Comparison of ENCODE assay signal across 8 mouse cellular contexts in the genomic region with DNA sequence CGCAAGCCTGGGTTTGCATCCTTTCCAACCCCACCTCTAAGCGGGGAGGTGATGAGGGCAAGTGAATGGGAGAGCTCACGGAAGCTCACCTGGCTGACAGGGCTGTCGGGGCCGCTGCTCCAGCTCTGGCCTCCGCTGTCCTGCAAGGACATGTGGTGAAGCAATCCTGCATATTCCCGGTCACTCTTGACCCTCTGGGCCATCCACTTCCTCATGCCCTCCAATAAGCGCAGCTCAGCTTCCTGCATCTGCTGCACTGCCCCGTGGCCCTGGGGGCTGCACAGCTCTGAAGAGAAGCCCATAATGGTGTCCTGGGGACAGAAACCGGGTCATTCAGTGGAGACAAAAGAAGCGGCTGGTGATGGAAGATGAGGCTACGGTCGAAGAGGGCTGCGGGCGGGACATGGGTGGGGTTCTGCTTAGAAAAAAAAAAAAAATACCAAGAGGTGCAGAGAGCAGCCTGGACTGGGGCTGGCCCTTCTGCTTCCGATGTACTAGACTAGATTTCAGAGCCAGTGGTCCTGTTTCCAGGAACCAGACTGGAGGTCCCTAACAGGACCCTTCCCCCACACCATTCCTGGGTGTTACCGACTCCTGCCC. TPM values are rescaled to one million over a fixed set of nuclear protein-coding genes. Genes with fewer than 3 reads are reported as not detected.
DNase-seq lines count a peak whose midpoint lies in the region; ATAC-seq and TF ChIP-seq lines count a peak whose summit lies in the region.

No protein-coding gene starts in this region.

- peak; percentile 26 for DNase-seq in forebrain, embryonic 10.5 days (ENCODE audit: extremely low spot score, low spot score)
- DNase-seq in hindbrain, postnatal 0 days (ENCODE audit: low spot score) = no peak
- DNase-seq in lung, postnatal 0 days (ENCODE audit: low spot score) = peak; percentile 43
- peak; percentile 39 for DNase-seq in splenic B cell, adult 2 months (ENCODE audit: low read depth, low spot score)
- DNase-seq in cerebellum, adult 9-10 months = no peak
- DNase-seq in left cerebral cortex, postnatal 10 days (ENCODE audit: extremely low spot score in 1 of 2, low spot score in 2 of 2) = no peak

- peak overlapping the region; percentile 81 for H3K27ac ChIP-seq in forebrain, embryonic 10.5 days
- no peak overlapping the region for H3K27ac ChIP-seq in forebrain, embryonic 15.5 days (replicated peaks)
- peak overlapping the region; percentile 79 for H3K27ac ChIP-seq in embryonic facial prominence, embryonic 13.5 days
- no peak overlapping the region for H3K27ac ChIP-seq in hindbrain, postnatal 0 days
- peak overlapping the region; percentile 90 for H3K27ac ChIP-seq in lung, postnatal 0 days (ENCODE audit: low read length)

- peaks cover 25% of the 10 kb centered on the region for H3K36me3 ChIP-seq in forebrain, embryonic 10.5 days (replicated peaks)
- peaks cover 23% of the 10 kb centered on the region for H3K36me3 ChIP-seq in forebrain, embryonic 15.5 days
- peaks cover 35% of the 10 kb centered on the region for H3K36me3 ChIP-seq in embryonic facial prominence, embryonic 13.5 days
- peaks cover 21% of the 10 kb centered on the region for H3K36me3 ChIP-seq in hindbrain, postnatal 0 days (ENCODE audit: insufficient read depth, low read length)
- H3K36me3 ChIP-seq in lung, postnatal 0 days (ENCODE audit: insufficient read depth, low read length) = peaks cover 19% of the 10 kb centered on the region
- H3K36me3 ChIP-seq in splenic B cell, adult 2 months (ENCODE audit: control insufficient read depth, insufficient read depth, low read length, poor library complexity, severe bottlenecking) = peaks cover 2% of the 10 kb centered on the region

- H3K4me3 ChIP-seq in forebrain, embryonic 10.5 days = peak overlapping the region; percentile 47
- no peak overlapping the region for H3K4me3 ChIP-seq in forebrain, embryonic 15.5 days
- peak overlapping the region; percentile 37 for H3K4me3 ChIP-seq in embryonic facial prominence, embryonic 13.5 days
- no peak overlapping the region for H3K4me3 ChIP-seq in hindbrain, postnatal 0 days (ENCODE audit: low read length)
- peak overlapping the region; percentile 36 for H3K4me3 ChIP-seq in lung, postnatal 0 days (ENCODE audit: low read depth, low read length)

- no peak for TF ChIP-seq CTCF in hindbrain, postnatal 0 days (IDR thresholded peaks at IDR 0.05; ENCODE audit: low read depth)
- TF ChIP-seq CTCF in lung, postnatal 0 days (IDR thresholded peaks at IDR 0.05) = no peak

- H3K27me3 ChIP-seq in forebrain, embryonic 10.5 days (ENCODE audit: poor library complexity, severe bottlenecking) = peaks cover 50% of the 10 kb centered on the region
- peaks cover 20% of the 10 kb centered on the region for H3K27me3 ChIP-seq in forebrain, embryonic 15.5 days
- H3K27me3 ChIP-seq in embryonic facial prominence, embryonic 13.5 days = no peaks in the 10 kb centered on the region
- H3K27me3 ChIP-seq in hindbrain, postnatal 0 days (ENCODE audit: insufficient read depth, low read length) = no peaks in the 10 kb centered on the region
- no peaks in the 10 kb centered on the region for H3K27me3 ChIP-seq in lung, postnatal 0 days (replicated peaks; ENCODE audit: insufficient read depth, low read length)
- H3K27me3 ChIP-seq in splenic B cell, adult 2 months (ENCODE audit: control insufficient read depth, insufficient read depth, low read length, poor library complexity, severe bottlenecking) = no peaks in the 10 kb centered on the region

- H3K4me2 ChIP-seq in forebrain, embryonic 15.5 days (replicated peaks) = no peak overlapping the region; the same call in 1 of the 2 replicates
- H3K4me2 ChIP-seq in embryonic facial prominence, embryonic 13.5 days = peak overlapping the region; percentile 64
- peak overlapping the region; percentile 33 for H3K4me2 ChIP-seq in hindbrain, postnatal 0 days (ENCODE audit: low read depth, low read length)
- peak overlapping the region; percentile 58 for H3K4me2 ChIP-seq in lung, postnatal 0 days (replicated peaks; ENCODE audit: low read depth, low read length)

- no peak overlapping the region for H3K9ac ChIP-seq in forebrain, embryonic 15.5 days (replicated peaks)
- peak overlapping the region; percentile 71 for H3K9ac ChIP-seq in embryonic facial prominence, embryonic 13.5 days
- H3K9ac ChIP-seq in hindbrain, postnatal 0 days (replicated peaks; ENCODE audit: low read length) = no peak overlapping the region
- H3K9ac ChIP-seq in lung, postnatal 0 days (replicated peaks; ENCODE audit: low read depth) = peak overlapping the region; percentile 54

- 20% methylated on average over 17 of the region's 17 CpGs for WGBS in forebrain, embryonic 10.5 days
- 29% methylated on average over 17 of the region's 17 CpGs for WGBS in forebrain, embryonic 15.5 days
- WGBS in embryonic facial prominence, embryonic 13.5 days = 31% methylated on average over 17 of the region's 17 CpGs
- WGBS in hindbrain, postnatal 0 days = 36% methylated on average over 17 of the region's 17 CpGs
- WGBS in lung, postnatal 0 days = 34% methylated on average over 17 of the region's 17 CpGs

- intact Hi-C loops in left cerebral cortex, postnatal 10 days (cut with DNase I) = loop anchor here (2.0 to 10.0 kb wide), 2 partner anchors 194 to 308 kb away; no protein-coding TSS in a partner anchor

- no peak for ATAC-seq in forebrain, embryonic 15.5 days (replicated peaks)
- ATAC-seq in embryonic facial prominence, embryonic 13.5 days (ENCODE audit: insufficient number of reproducible peaks, insufficient read depth, low FRiP score, low TSS enrichment, low read depth) = no peak
- ATAC-seq in hindbrain, postnatal 0 days = no peak
- ATAC-seq in lung, postnatal 0 days = peak; percentile 21

- no peaks in the 10 kb centered on the region for H3K9me3 ChIP-seq in forebrain, embryonic 10.5 days
- H3K9me3 ChIP-seq in forebrain, embryonic 15.5 days = no peaks in the 10 kb centered on the region
- no peaks in the 10 kb centered on the region for H3K9me3 ChIP-seq in embryonic facial prominence, embryonic 13.5 days
- no peaks in the 10 kb centered on the region for H3K9me3 ChIP-seq in hindbrain, postnatal 0 days (ENCODE audit: low read length)
- H3K9me3 ChIP-seq in lung, postnatal 0 days (ENCODE audit: low read length) = no peaks in the 10 kb centered on the region

- no peak for TF ChIP-seq EP300 in lung, postnatal 0 days (IDR thresholded peaks at IDR 0.05)

- H3K4me1 ChIP-seq in forebrain, embryonic 10.5 days = peaks cover 37% of the 10 kb centered on the region
- H3K4me1 ChIP-seq in forebrain, embryonic 15.5 days = peaks cover 14% of the 10 kb centered on the region; the same call in 1 of the 2 replicates
- H3K4me1 ChIP-seq in embryonic facial prominence, embryonic 13.5 days = peaks cover 29% of the 10 kb centered on the region
- no peaks in the 10 kb centered on the region for H3K4me1 ChIP-seq in hindbrain, postnatal 0 days (ENCODE audit: insufficient read depth, low read length)
- no peaks in the 10 kb centered on the region; the same call in 1 of the 2 replicates for H3K4me1 ChIP-seq in lung, postnatal 0 days (ENCODE audit: insufficient read depth, low read depth, low read length)

RNA-seq across cellular contexts. Expression of a gene that starts 0.6 kb away (rescaled TPM):
- 7.2 and 9.2 TPM in 2 replicates for polyA plus RNA-seq in forebrain, embryonic 10.5 days (2016; fragmentation: Nextera tagmentation; extraction: Ambion mirVana)
- polyA plus RNA-seq in forebrain, embryonic 15.5 days (2015; fragmentation: Nextera tagmentation; extraction: Ambion mirVana) = 2.6 and 3.3 TPM in 2 replicates
- polyA plus RNA-seq in embryonic facial prominence, embryonic 13.5 days (2015; fragmentation: Nextera tagmentation; extraction: Ambion mirVana) = 12.8 and 13.8 TPM in 2 replicates
- total RNA-seq in hindbrain, postnatal 0 days (2014; rRNA removed) = 10.3 and 16.1 TPM in 2 replicates
- 4.9 and 5.6 TPM in 2 replicates for polyA plus RNA-seq in hindbrain, postnatal 0 days (2015; fragmentation: Nextera tagmentation; extraction: Ambion mirVana)
- 23.5 and 26.4 TPM in 2 replicates for polyA plus RNA-seq in lung, postnatal 0 days (2015; fragmentation: Nextera tagmentation; extraction: Ambion mirVana)
- total RNA-seq in left cerebral cortex, postnatal 10 days (2021) = 1 to 10 TPM; 4.7 to 5.3 TPM

RNA-seq across cellular contexts. Expression of a gene that starts 16.0 kb away (rescaled TPM):
- 17.0 and 17.8 TPM in 2 replicates for polyA plus RNA-seq in forebrain, embryonic 10.5 days (2016; fragmentation: Nextera tagmentation; extraction: Ambion mirVana)
- polyA plus RNA-seq in forebrain, embryonic 15.5 days (2015; fragmentation: Nextera tagmentation; extraction: Ambion mirVana) = 19.2 and 20.3 TPM in 2 replicates
- polyA plus RNA-seq in embryonic facial prominence, embryonic 13.5 days (2015; fragmentation: Nextera tagmentation; extraction: Ambion mirVana) = 25.3 and 28.7 TPM in 2 replicates
- 55.5 and 61.3 TPM in 2 replicates for total RNA-seq in hindbrain, postnatal 0 days (2014; rRNA removed)
- polyA plus RNA-seq in hindbrain, postnatal 0 days (2015; fragmentation: Nextera tagmentation; extraction: Ambion mirVana) = 14.2 and 15.7 TPM in 2 replicates
- polyA plus RNA-seq in lung, postnatal 0 days (2015; fragmentation: Nextera tagmentation; extraction: Ambion mirVana) = 8.5 and 9.6 TPM in 2 replicates
- total RNA-seq in left cerebral cortex, postnatal 10 days (2021) = 100 to 1,000 TPM; 106 to 108 TPM

RNA-seq across cellular contexts. Expression of a gene that starts 18.1 kb away (rescaled TPM):
- 3.3 and 3.9 TPM in 2 replicates for polyA plus RNA-seq in forebrain, embryonic 10.5 days (2016; fragmentation: Nextera tagmentation; extraction: Ambion mirVana)
- polyA plus RNA-seq in forebrain, embryonic 15.5 days (2015; fragmentation: Nextera tagmentation; extraction: Ambion mirVana) = 4.8 and 4.9 TPM in 2 replicates
- polyA plus RNA-seq in embryonic facial prominence, embryonic 13.5 days (2015; fragmentation: Nextera tagmentation; extraction: Ambion mirVana) = 10.9 and 11.0 TPM in 2 replicates
- total RNA-seq in hindbrain, postnatal 0 days (2014; rRNA removed) = 25.4 and 25.9 TPM in 2 replicates
- polyA plus RNA-seq in hindbrain, postnatal 0 days (2015; fragmentation: Nextera tagmentation; extraction: Ambion mirVana) = 6.6 and 6.8 TPM in 2 replicates
- 24.4 and 27.3 TPM in 2 replicates for polyA plus RNA-seq in lung, postnatal 0 days (2015; fragmentation: Nextera tagmentation; extraction: Ambion mirVana)
- 10 to 100 TPM; 44.8 TPM for total RNA-seq in left cerebral cortex, postnatal 10 days (2021)

RNA-seq across cellular contexts. Expression of a gene that starts 44.2 kb away (rescaled TPM):
- polyA plus RNA-seq in forebrain, embryonic 10.5 days (2016; fragmentation: Nextera tagmentation; extraction: Ambion mirVana) = 25.2 and 27.9 TPM in 2 replicates
- polyA plus RNA-seq in forebrain, embryonic 15.5 days (2015; fragmentation: Nextera tagmentation; extraction: Ambion mirVana) = 23.0 and 25.4 TPM in 2 replicates
- 21.6 and 29.0 TPM in 2 replicates for polyA plus RNA-seq in embryonic facial prominence, embryonic 13.5 days (2015; fragmentation: Nextera tagmentation; extraction: Ambion mirVana)
- 30.1 and 32.2 TPM in 2 replicates for total RNA-seq in hindbrain, postnatal 0 days (2014; rRNA removed)
- 13.9 and 15.5 TPM in 2 replicates for polyA plus RNA-seq in hindbrain, postnatal 0 days (2015; fragmentation: Nextera tagmentation; extraction: Ambion mirVana)
- polyA plus RNA-seq in lung, postnatal 0 days (2015; fragmentation: Nextera tagmentation; extraction: Ambion mirVana) = 8.5 and 9.2 TPM in 2 replicates
- 10 to 100 TPM; 38.3 to 45.8 TPM for total RNA-seq in left cerebral cortex, postnatal 10 days (2021)

RNA-seq across cellular contexts. Expression of a gene that starts 46.3 kb away (rescaled TPM):
- polyA plus RNA-seq in forebrain, embryonic 10.5 days (2016; fragmentation: Nextera tagmentation; extraction: Ambion mirVana) = 42.0 and 44.0 TPM in 2 replicates
- 48.2 and 54.3 TPM in 2 replicates for polyA plus RNA-seq in forebrain, embryonic 15.5 days (2015; fragmentation: Nextera tagmentation; extraction: Ambion mirVana)
- 49.0 and 53.1 TPM in 2 replicates for polyA plus RNA-seq in embryonic facial prominence, embryonic 13.5 days (2015; fragmentation: Nextera tagmentation; extraction: Ambion mirVana)
- 49.0 and 57.8 TPM in 2 replicates for total RNA-seq in hindbrain, postnatal 0 days (2014; rRNA removed)
- 46.6 and 47.8 TPM in 2 replicates for polyA plus RNA-seq in hindbrain, postnatal 0 days (2015; fragmentation: Nextera tagmentation; extraction: Ambion mirVana)
- 30.3 and 32.9 TPM in 2 replicates for polyA plus RNA-seq in lung, postnatal 0 days (2015; fragmentation: Nextera tagmentation; extraction: Ambion mirVana)
- total RNA-seq in left cerebral cortex, postnatal 10 days (2021) = 10 to 100 TPM; 52.5 to 54.1 TPM

Comparison
In these comparisons a context has a peak if more than half of its experiments do, and no peak if none do; other contexts are left out.
1. H3K27ac ChIP-seq: peak in forebrain, embryonic 10.5 days (single experiment), embryonic facial prominence, embryonic 13.5 days (single experiment) and lung, postnatal 0 days (single experiment); none in forebrain, embryonic 15.5 days (single experiment) and hindbrain, postnatal 0 days (single experiment).
2. H3K4me3 ChIP-seq: peak in forebrain, embryonic 10.5 days (single experiment), embryonic facial prominence, embryonic 13.5 days (single experiment) and lung, postnatal 0 days (single experiment); none in forebrain, embryonic 15.5 days (single experiment) and hindbrain, postnatal 0 days (single experiment).
3. DNase-seq: peak in forebrain, embryonic 10.5 days (single experiment), lung, postnatal 0 days (single experiment) and splenic B cell, adult 2 months (single experiment); none in hindbrain, postnatal 0 days (single experiment), cerebellum, adult 9-10 months (single experiment) and left cerebral cortex, postnatal 10 days (0 of 2).
4. H3K9ac ChIP-seq: peak in embryonic facial prominence, embryonic 13.5 days (single experiment) and lung, postnatal 0 days (single experiment); none in forebrain, embryonic 15.5 days (single experiment) and hindbrain, postnatal 0 days (single experiment).